Mouse (Mus musculus) ES-E14 (cell line): ENCODE data around the gene Ltb4r1.

Source experiments
- CHD2 ChIP-seq: IDR thresholded peaks from 2 replicates; pipeline ENCODE4 v1.6.1; 2014; ENCODE audit warnings: mild to moderate bottlenecking, low read depth, low read length, inconsistent platforms
- HCFC1 ChIP-seq: IDR thresholded peaks from 2 replicates; pipeline ENCODE4 v1.6.1; 2012; ENCODE audit warnings: low read length, inconsistent platforms, borderline replicate concordance; ENCODE audit not compliant: insufficient read depth
- ZC3H11A ChIP-seq: IDR thresholded peaks from 2 replicates; pipeline ENCODE4 v1.6.1; 2012; ENCODE audit warnings: low read depth, mild to moderate bottlenecking, inconsistent platforms, low read length, borderline replicate concordance
- ZNF384 ChIP-seq: IDR thresholded peaks from 2 replicates; pipeline ENCODE4 v1.6.1; 2012; ENCODE audit warnings: low read depth, low read length, inconsistent platforms

DNA sequence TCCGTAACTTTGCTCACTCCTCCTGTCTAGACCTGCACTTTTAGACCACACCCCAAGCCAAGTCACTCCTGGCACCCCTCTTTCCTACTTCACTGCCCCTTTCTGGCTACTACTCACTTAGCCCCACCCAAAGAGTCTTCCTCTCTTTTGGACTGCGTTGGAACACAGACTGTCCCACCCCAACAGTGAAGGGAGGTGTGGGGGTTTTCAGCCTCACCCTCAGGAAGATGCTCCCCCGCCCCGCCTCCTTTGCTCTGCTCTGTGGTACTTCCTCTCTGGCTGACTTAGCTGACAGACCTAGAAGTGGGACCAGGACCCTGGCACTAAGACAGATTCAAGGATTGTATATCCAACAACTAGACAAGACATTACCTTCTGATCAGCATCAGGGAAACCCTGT lies at the start of gene Ltb4r1:
- no peak for TF ChIP-seq ZC3H11A
- no peak for TF ChIP-seq ZNF384
- TF ChIP-seq CHD2 = no peak
- TF ChIP-seq HCFC1 = no peak
